Mouse (Mus musculus) cerebellum, adult 11-12 months (tissue): ENCODE measurements at regions not wholly inside any gene's neighbourhood (a gene's known extent, or its start where the extent isn't known, plus 50 kb on each side); places are given as distances from the start of the nearest gene placed in this dataset.

ENCODE experiments used
- DNase-seq: peaks from one replicate; pipeline ENCODE4 v3.0.0; 2022

- DNase-seq: no peak
These were observed 61.1 kb upstream of the Xpa start for GRCm38 (mm10) chr4:46257061-46257795.

GRCm38 (mm10) chr4:46258774-46259173 is 62.7 kb upstream of the Xpa start:
- DNase-seq: peak; percentile 11

DNA sequence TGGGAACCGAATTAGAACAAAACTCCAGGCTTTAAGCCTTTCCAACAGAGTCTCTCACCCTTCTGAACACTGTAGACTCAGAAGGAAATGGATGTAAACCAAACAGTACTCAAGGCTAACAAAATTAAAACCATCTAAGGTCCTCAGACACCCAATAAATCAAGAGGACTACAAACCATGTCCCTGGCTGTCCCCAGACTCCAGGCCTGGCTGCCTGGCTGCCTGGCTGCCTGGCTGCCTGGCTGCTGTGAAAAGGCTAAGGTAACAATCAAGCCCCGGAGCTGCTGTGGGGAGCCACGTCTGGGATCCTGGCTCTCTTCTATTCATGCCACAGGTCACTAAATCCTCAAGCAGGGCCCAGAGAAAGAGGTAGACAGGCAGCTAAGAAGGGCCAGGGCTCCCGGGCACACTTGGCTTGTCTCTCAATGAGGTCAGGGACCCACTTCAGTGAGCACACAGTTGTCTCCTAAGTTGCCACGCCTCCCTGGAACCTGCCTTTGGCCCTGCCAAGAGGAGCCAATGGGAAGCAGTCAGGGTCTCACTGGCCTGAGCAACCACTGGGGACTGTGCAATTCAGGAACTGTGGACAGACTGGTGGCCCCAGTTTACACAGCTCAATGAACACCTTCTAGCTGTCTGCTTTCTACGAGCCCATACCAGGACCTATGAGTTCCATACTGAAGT is 72.6 kb upstream of the Xpa start:
- DNase-seq: no peak

DNA sequence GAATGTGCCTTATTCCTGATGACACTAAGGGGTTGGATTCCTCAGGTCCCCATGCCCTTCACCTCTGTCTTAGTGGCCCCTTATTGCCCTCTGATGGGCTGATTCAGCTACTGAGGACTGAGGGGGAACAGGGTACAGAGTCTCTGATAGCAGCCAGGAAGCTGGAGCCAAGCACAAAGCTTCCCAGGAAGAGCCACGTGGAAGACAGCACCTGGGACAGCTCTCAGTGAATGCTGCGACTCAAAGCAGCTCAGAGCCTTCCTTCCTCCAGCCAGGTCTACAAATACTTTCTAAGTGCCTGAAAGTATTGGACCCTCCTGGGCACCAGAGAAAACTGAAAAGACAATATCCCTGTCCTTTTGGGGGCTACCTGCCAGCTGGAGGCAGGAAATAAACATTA is 72.3 kb upstream of the Foxe1 start:
- no peak for DNase-seq

- DNase-seq: no peak
These were observed 67.6 kb upstream of the Foxe1 start for GRCm38 (mm10) chr4:46275773-46276172.

DNA sequence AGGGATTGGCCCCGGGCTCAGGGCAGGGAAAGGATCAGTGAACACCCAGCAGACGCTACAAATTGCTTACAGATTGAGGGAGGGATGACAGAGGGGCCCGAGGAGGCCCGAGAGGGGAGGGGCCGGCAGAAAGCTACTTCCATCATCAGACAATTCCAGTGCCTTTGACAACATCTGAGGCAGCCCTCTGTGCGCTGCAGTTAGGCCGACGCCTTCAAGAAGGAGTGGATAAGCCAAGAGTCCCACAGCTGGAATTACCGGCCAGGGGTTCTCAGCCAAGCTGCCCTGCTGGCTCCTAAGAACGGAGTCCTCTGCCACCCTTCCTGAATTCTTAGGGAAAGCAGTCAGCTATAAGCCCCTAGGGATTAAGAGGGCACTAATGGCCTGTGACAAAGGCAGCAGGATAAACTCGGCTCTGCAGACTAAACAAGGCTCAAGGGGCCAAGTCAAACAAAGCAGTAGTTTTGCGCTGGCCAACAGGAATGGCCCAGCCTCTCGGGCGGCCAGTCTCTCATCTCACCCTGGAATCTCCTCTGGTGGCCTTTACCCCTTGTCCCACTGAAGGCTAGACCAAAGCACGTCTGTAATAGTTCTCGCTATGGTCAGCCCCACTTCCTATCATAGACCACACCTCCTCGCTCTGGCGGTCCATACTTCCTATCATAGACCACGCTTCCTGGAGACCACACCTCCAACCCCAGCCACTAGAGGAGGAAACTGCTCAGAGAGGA is 66.4 kb upstream of the Foxe1 start:
- no peak for DNase-seq

DNA sequence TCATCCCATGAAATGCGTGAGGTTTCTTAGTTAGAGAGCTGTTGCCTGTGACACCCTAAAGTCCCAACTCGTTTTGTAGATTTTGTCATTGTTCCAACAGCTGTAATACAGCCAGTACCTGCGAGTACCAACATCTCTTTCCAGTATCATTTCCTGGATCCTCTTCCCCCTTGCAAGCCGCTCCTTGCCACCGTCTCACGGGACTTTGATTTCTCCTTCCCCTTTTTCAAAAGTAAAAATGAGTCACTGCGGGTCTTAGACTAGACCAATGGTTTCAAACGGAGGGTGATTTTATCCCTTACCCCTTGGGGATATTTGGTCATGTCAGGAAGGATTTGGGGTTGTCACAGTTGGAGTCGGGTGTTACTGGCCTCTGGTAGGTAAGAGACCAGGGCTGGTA is 56.5 kb upstream of the Foxe1 start:
- no peak for DNase-seq

- DNase-seq: no peak
These were observed 51.7 kb upstream of the Foxe1 start for GRCm38 (mm10) chr4:46291620-46292254.
